Mouse (Mus musculus) forebrain, embryonic 15.5 days (tissue): ENCODE results near the gene C2cd2l. TPM values are rescaled to one million over a fixed set of nuclear protein-coding genes. Genes with fewer than 3 reads are reported as not detected.
A peak's percentile ranks its signal among the peaks of the same experiment; 100 is the strongest.
"Not testable (repeated sequence)": the region's sequence is repeated elsewhere in the genome, so short reads cannot be mapped to it uniquely, and the experiment has no call there.

Source experiments
- ATAC-seq: fragments of 200-750 bp; cut with Nextera tagmentation; replicated peaks from 2 replicates; pipeline ENCODE4 v1.8.0; 2017; ENCODE audit warnings: mild to moderate bottlenecking, moderate TSS enrichment, moderate library complexity
- H3K27ac ChIP-seq: fragments of 300-500 bp; sonication (generic); replicated peaks from 2 replicates; pipeline ENCODE4 v1.5.1; 2015; ENCODE audit warnings: mild to moderate bottlenecking, inconsistent platforms
- H3K27me3 ChIP-seq: fragments of 300-500 bp; sonication (generic); 2 replicates; pipeline ENCODE4 v1.6.1; 2015; ENCODE audit warnings: inconsistent platforms
- H3K36me3 ChIP-seq: fragments of 300-500 bp; sonication (generic); 2 replicates; pipeline ENCODE4 v1.6.1; 2015; ENCODE audit warnings: mild to moderate bottlenecking, inconsistent platforms
- H3K4me1 ChIP-seq: fragments of 300-500 bp; sonication (generic); 2 replicates; pipeline ENCODE4 v1.6.1; 2015; ENCODE audit warnings: inconsistent platforms
- H3K4me2 ChIP-seq: fragments of 300-500 bp; sonication (generic); replicated peaks from 2 replicates; pipeline ENCODE4 v1.6.1; 2015; ENCODE audit warnings: mild to moderate bottlenecking, inconsistent platforms
- H3K4me3 ChIP-seq: fragments of 300-500 bp; sonication (generic); 2 replicates; pipeline ENCODE4 v1.5.1; 2015; ENCODE audit warnings: mild to moderate bottlenecking, inconsistent platforms
- H3K9ac ChIP-seq: fragments of 300-500 bp; sonication (generic); replicated peaks from 2 replicates; pipeline ENCODE4 v1.6.1; 2015; ENCODE audit warnings: mild to moderate bottlenecking, inconsistent platforms
- H3K9me3 ChIP-seq: fragments of 300-500 bp; sonication (generic); 2 replicates; pipeline ENCODE4 v1.6.1; 2016; ENCODE audit warnings: inconsistent platforms
- whole genome bisulfite sequencing: fragments of 180-500 bp; shearing (Covaris S2); methylation state at CpG from one replicate; pipeline ENCODE4 v1.1.7; 2015; ENCODE audit warnings: mixed read lengths; 5-methylcytosine and 5-hydroxymethylcytosine counted together
- polyA plus RNA-seq: library from polyadenylated mRNA; unstranded; fragments of >200 nt; fragmentation: Nextera tagmentation; extraction: Ambion mirVana; gene quantifications from 2 replicates; pipeline ENCODE4 v1.2.1, GENCODE M21; 2015

C2cd2l gene
- polyA plus RNA-seq, 1 experiment from 2014 or later = 21.5 TPM

GRCm38 (mm10) chr9:44309756-44310155 is 10.3 kb downstream of the C2cd2l start:
- Histone ChIP-seq H3K9ac (no peak overlapping the region), H3K9me3 (no peaks in the 10 kb centered on the region), H3K4me2 (no peak overlapping the region), H3K36me3 (peaks cover 20% of the 10 kb centered on the region), H3K27me3 (no peaks in the 10 kb centered on the region), H3K27ac (no peak overlapping the region), H3K4me1 (peaks cover 7% of the 10 kb centered on the region), H3K4me3 (no peak overlapping the region)
- no peak for ATAC-seq
- 66% methylated on average over 3 of the region's 3 CpGs for WGBS

- peaks cover 5% of the 10 kb centered on the region for H3K36me3 ChIP-seq
- no peak overlapping the region for H3K4me3 ChIP-seq
- peaks cover 13% of the 10 kb centered on the region for H3K4me1 ChIP-seq
- H3K27ac ChIP-seq = no peak overlapping the region
- no peak overlapping the region for H3K9ac ChIP-seq
- WGBS = 85% methylated on average over 2 of the region's 2 CpGs
- no peaks in the 10 kb centered on the region for H3K9me3 ChIP-seq
- no peak overlapping the region for H3K4me2 ChIP-seq
- ATAC-seq = no peak
- H3K27me3 ChIP-seq = no peaks in the 10 kb centered on the region
Measured at GRCm38 (mm10) chr9:44307248-44307647, 12.8 kb downstream of the C2cd2l start.

GRCm38 (mm10) chr9:44306532-44306931 is 13.6 kb downstream of the C2cd2l start:
- Histone ChIP-seq H3K27me3 (no peaks in the 10 kb centered on the region), H3K9ac (no peak overlapping the region), H3K4me2 (no peak overlapping the region), H3K36me3 (peaks cover 12% of the 10 kb centered on the region), H3K4me1 (peaks cover 13% of the 10 kb centered on the region), H3K4me3 (no peak overlapping the region), H3K27ac (no peak overlapping the region), H3K9me3 (no peaks in the 10 kb centered on the region)
- 87% methylated on average over 6 of the region's 6 CpGs for WGBS
- no peak for ATAC-seq

GRCm38 (mm10) chr9:44305466-44306079 is 14.5 kb downstream of the C2cd2l start, which contains the start of gene Hinfp:
Gene Hinfp, minus strand, starts transcription at chr9:44305671.
- peaks cover 22% of the 10 kb centered on the region for H3K36me3 ChIP-seq

GRCm38 (mm10) chr9:44300001-44300400 is 20.1 kb downstream of the C2cd2l start:
- not testable (repeated sequence) for H3K9ac ChIP-seq, ATAC-seq, H3K4me3 ChIP-seq, H3K4me2 ChIP-seq, H3K27me3 ChIP-seq, H3K9me3 ChIP-seq, H3K27ac ChIP-seq
- peaks cover 13% of the 10 kb centered on the region for H3K4me1 ChIP-seq
- peaks cover 70% of the 10 kb centered on the region for H3K36me3 ChIP-seq
- WGBS = 95% methylated on average over 3 of the region's 3 CpGs

More at GRCm38 (mm10) chr9:44305466-44306079, 14.5 kb downstream of the C2cd2l start, which contains the start of gene Hinfp:
- no peaks in the 10 kb centered on the region for H3K9me3 ChIP-seq
- no peaks in the 10 kb centered on the region for H3K27me3 ChIP-seq
- peaks cover 13% of the 10 kb centered on the region for H3K4me1 ChIP-seq
- peak within 1 kb of the TSS; percentile 76 for H3K27ac ChIP-seq
- H3K9ac ChIP-seq = peak within 1 kb of the TSS; percentile 91
- peak within 1 kb of the TSS; percentile 78 for H3K4me3 ChIP-seq
- ATAC-seq = peak; percentile 99
- under 1% methylated on average over 54 of the region's 54 CpGs for WGBS
- H3K4me2 ChIP-seq = peak within 1 kb of the TSS; percentile 65

GRCm38 (mm10) chr9:44292490-44292889 is 27.6 kb downstream of the C2cd2l start:
- H3K27ac ChIP-seq = no peak overlapping the region
- H3K9ac ChIP-seq = no peak overlapping the region
- H3K4me1 ChIP-seq = peaks cover 12% of the 10 kb centered on the region
- no peaks in the 10 kb centered on the region for H3K27me3 ChIP-seq
- ATAC-seq = no peak
- H3K9me3 ChIP-seq = no peaks in the 10 kb centered on the region
- H3K4me2 ChIP-seq = no peak overlapping the region
- H3K4me3 ChIP-seq = no peak overlapping the region
- WGBS = 63% methylated on average over 3 of the region's 3 CpGs
- H3K36me3 ChIP-seq = peaks cover 59% of the 10 kb centered on the region

- Histone ChIP-seq H3K4me1 (peaks cover 23% of the 10 kb centered on the region), H3K9ac (peak overlapping the region; percentile 86), H3K36me3 (peaks cover 26% of the 10 kb centered on the region), H3K27ac (0 out of 2 replicates have a peak overlapping the region, but pooled peaks have one; percentile 43), H3K4me2 (peak overlapping the region; percentile 95), H3K4me3 (peak overlapping the region; percentile 62), H3K9me3 (no peaks in the 10 kb centered on the region), H3K27me3 (no peaks in the 10 kb centered on the region)
- no peak for ATAC-seq
- 5% methylated on average over 11 of the region's 11 CpGs for WGBS
Measured at GRCm38 (mm10) chr9:44288959-44289291, 31.2 kb downstream of the C2cd2l start.

GRCm38 (mm10) chr9:44288076-44288958 is 31.8 kb downstream of the C2cd2l start, which contains the start of gene Abcg4:
Gene Abcg4, minus strand, starts transcription at chr9:44288615.
- peak; percentile 62 for ATAC-seq
- Histone ChIP-seq H3K27me3 (no peaks in the 10 kb centered on the region), H3K36me3 (peaks cover 20% of the 10 kb centered on the region), H3K4me1 (peaks cover 23% of the 10 kb centered on the region), H3K4me2 (peak within 1 kb of the TSS; percentile 95), H3K9me3 (no peaks in the 10 kb centered on the region), H3K9ac (peak within 1 kb of the TSS; percentile 86), H3K27ac (peak within 1 kb of the TSS; percentile 43), H3K4me3 (peak within 1 kb of the TSS; percentile 62)
- under 1% methylated on average over 38 of the region's 38 CpGs for WGBS

GRCm38 (mm10) chr9:44287401-44288075 is 32.5 kb downstream of the C2cd2l start:
- H3K4me1 ChIP-seq = peaks cover 23% of the 10 kb centered on the region
- WGBS = 1% methylated on average over 47 of the region's 47 CpGs
- H3K36me3 ChIP-seq = peaks cover 14% of the 10 kb centered on the region
- H3K27me3 ChIP-seq = no peaks in the 10 kb centered on the region
- peak; percentile 66 for ATAC-seq
- H3K27ac ChIP-seq = peak overlapping the region; percentile 43
- H3K4me3 ChIP-seq = peak overlapping the region; percentile 62
- H3K9me3 ChIP-seq = no peaks in the 10 kb centered on the region
- peak overlapping the region; percentile 95 for H3K4me2 ChIP-seq
- H3K9ac ChIP-seq = peak overlapping the region; percentile 86

GRCm38 (mm10) chr9:44287003-44287400 is 33.1 kb downstream of the C2cd2l start:
- Histone ChIP-seq H3K9ac (peak overlapping the region; percentile 86), H3K9me3 (no peaks in the 10 kb centered on the region), H3K27ac (peak overlapping the region; percentile 43), H3K27me3 (no peaks in the 10 kb centered on the region), H3K4me3 (peak overlapping the region; percentile 62), H3K4me1 (peaks cover 23% of the 10 kb centered on the region), H3K4me2 (peak overlapping the region; percentile 95), H3K36me3 (peaks cover 10% of the 10 kb centered on the region; the same call in 1 of the 2 replicates)
- ATAC-seq = no peak
- WGBS = 5% methylated on average over 11 of the region's 11 CpGs

- peaks cover 23% of the 10 kb centered on the region for H3K4me1 ChIP-seq
- no peak overlapping the region for H3K27ac ChIP-seq
- H3K9me3 ChIP-seq = no peaks in the 10 kb centered on the region
- 9% methylated on average over 6 of the region's 6 CpGs for WGBS
- no peaks in the 10 kb centered on the region for H3K27me3 ChIP-seq
- H3K4me3 ChIP-seq = peak overlapping the region; percentile 62
- no peak for ATAC-seq
- H3K9ac ChIP-seq = no peak overlapping the region; the same call in 1 of the 2 replicates
- H3K36me3 ChIP-seq = peaks cover 7% of the 10 kb centered on the region
- H3K4me2 ChIP-seq = peak overlapping the region; percentile 95
Measured at GRCm38 (mm10) chr9:44286256-44286850, 33.7 kb downstream of the C2cd2l start.
